ENCODE assay signal across 20 mouse cellular contexts in genomic region chr11:57159412-57159811, GRCm38 (mm10).
"Had no signal": no experiment of that assay in that cellular context is flagged by ENCODE, and none has a peak within 500 bp of the region (broad histone marks: within the 10 kb centered on the region; RNA-seq: fewer than 3 reads in every experiment).

No protein-coding gene starts in this region.

- H3K27me3 ChIP-seq: liver, embryonic 13.5 days; liver, embryonic 15.5 days; lung, embryonic 15.5 days; megakaryocyte, embryonic 14.5 days; neural tube, embryonic 12.5 days had no signal

- H3K4me2 ChIP-seq: liver, embryonic 13.5 days; liver, embryonic 15.5 days; lung, embryonic 15.5 days; neural tube, embryonic 12.5 days had no signal

- H3K36me3 ChIP-seq: liver, embryonic 13.5 days; liver, embryonic 15.5 days; lung, embryonic 15.5 days; neural tube, embryonic 12.5 days had no signal

- H3K4me1 ChIP-seq: liver, embryonic 13.5 days; liver, embryonic 15.5 days; lung, embryonic 15.5 days; megakaryocyte, embryonic 14.5 days; neural tube, embryonic 12.5 days had no signal

- ATAC-seq: liver, postnatal 0 days; lung, postnatal 0 days had no signal

- H3K27ac ChIP-seq: liver, embryonic 13.5 days; liver, embryonic 15.5 days; lung, embryonic 15.5 days; macrophage; neural tube, embryonic 12.5 days had no signal

- DNase-seq: liver, embryonic 13.5 days; liver, postnatal 0 days; lung, adult 2 months; lung, postnatal 14 days; lung, postnatal 36 days; midbrain, embryonic 14.5 days; retina, postnatal 1 day; right cerebral cortex, adult 18-20 months; right cerebral cortex, postnatal 25 days; right cerebral cortex, postnatal 4 days; spleen, adult 18-20 months; thymus, adult 18-20 months; thymus, postnatal 14 days; thymus, postnatal 36 days had no signal

- H3K9ac ChIP-seq: liver, embryonic 13.5 days; liver, embryonic 15.5 days; liver, postnatal 0 days; lung, embryonic 15.5 days; neural tube, embryonic 12.5 days had no signal

- H3K4me3 ChIP-seq: liver, embryonic 13.5 days; liver, embryonic 15.5 days; lung, embryonic 15.5 days; megakaryocyte, embryonic 14.5 days; neural tube, embryonic 12.5 days had no signal

- H3K9me3 ChIP-seq: liver, embryonic 13.5 days; liver, embryonic 15.5 days; lung, embryonic 15.5 days; neural tube, embryonic 12.5 days had no signal
